Mouse (Mus musculus) heart, embryonic 16.5 days (tissue): ENCODE measurements around the gene Sh3bp4. TPM values are rescaled to one million over a fixed set of nuclear protein-coding genes. Genes with fewer than 3 reads are reported as not detected.
A peak's percentile ranks its signal among the peaks of the same experiment; 100 is the strongest.

ENCODE experiments used
- ATAC-seq: fragments of 200-750 bp; cut with Nextera tagmentation; replicated peaks from 2 replicates; pipeline ENCODE4 v1.8.0; 2017; ENCODE audit warnings: moderate number of reproducible peaks; ENCODE audit not compliant: insufficient read depth, low FRiP score; ENCODE audit errors: extremely low read depth
- H3K27ac ChIP-seq: fragments of 300-500 bp; sonication (generic); 2 replicates; pipeline ENCODE4 v1.5.1; 2014; ENCODE audit warnings: mild to moderate bottlenecking, low read length, control low read depth, moderate library complexity
- H3K27me3 ChIP-seq: fragments of 300-500 bp; sonication (generic); 2 replicates; pipeline ENCODE4 v1.6.1; 2014; ENCODE audit warnings: low read length, mixed read lengths; ENCODE audit not compliant: control insufficient read depth, insufficient read depth
- H3K36me3 ChIP-seq: fragments of 300-500 bp; sonication (generic); 2 replicates; pipeline ENCODE4 v1.6.1; 2014; ENCODE audit not compliant: control insufficient read depth, insufficient read depth
- H3K4me1 ChIP-seq: fragments of 300-500 bp; sonication (generic); 2 replicates; pipeline ENCODE4 v1.6.1; 2014; ENCODE audit warnings: low read length, mixed read lengths; ENCODE audit not compliant: control insufficient read depth, insufficient read depth
- H3K4me2 ChIP-seq: fragments of 300-500 bp; sonication (generic); 2 replicates; pipeline ENCODE4 v1.6.1; 2014; ENCODE audit warnings: low read depth, mild to moderate bottlenecking, control low read depth, low read length
- H3K4me3 ChIP-seq: fragments of 300-500 bp; sonication (generic); 2 replicates; pipeline ENCODE4 v1.5.1; 2014; ENCODE audit warnings: mild to moderate bottlenecking, control low read depth, low read length
- H3K9ac ChIP-seq: fragments of 300-500 bp; sonication (generic); 2 replicates; pipeline ENCODE4 v1.6.1; 2014; ENCODE audit warnings: low read length, control low read depth
- H3K9me3 ChIP-seq: fragments of 300-500 bp; sonication (generic); replicated peaks from 2 replicates; pipeline ENCODE4 v1.6.1; 2016; ENCODE audit warnings: low read length; ENCODE audit not compliant: control insufficient read depth
- WGBS: fragments of 180-500 bp; shearing (Covaris S2); extraction: QIAGEN DNeasy Blood & Tissue Kit; methylation state at CpG from one replicate; pipeline ENCODE4 v1.1.7; 2014; 5-methylcytosine and 5-hydroxymethylcytosine counted together
- polyA plus RNA-seq: library from polyadenylated mRNA; unstranded; fragments of >200 nt; fragmentation: Nextera tagmentation; extraction: Ambion mirVana; gene quantifications from 2 replicates; pipeline ENCODE4 v1.2.1, GENCODE M21; 2015

Gene Sh3bp4
- polyA plus RNA-seq, 1 experiment from 2014 or later = 19.2 TPM

DNA sequence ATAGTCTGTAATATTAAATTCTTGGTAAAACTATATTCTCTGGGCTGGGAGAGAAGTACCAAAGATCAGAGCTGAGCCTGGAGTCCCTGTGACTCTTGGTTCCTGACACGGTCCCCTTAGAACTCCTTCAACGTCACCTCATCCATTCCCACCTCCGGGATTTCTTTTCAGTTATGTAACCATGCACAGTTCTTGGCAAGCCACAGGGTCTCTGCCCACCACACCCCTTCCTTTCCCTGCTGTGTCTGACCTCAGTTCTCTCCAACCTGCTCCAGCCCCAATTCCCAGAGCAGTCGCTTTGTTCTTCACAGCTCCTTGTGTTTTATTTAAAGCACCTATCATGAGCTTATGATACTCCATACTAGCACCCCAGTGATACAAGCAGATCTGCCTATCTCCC lies 7.2 kb upstream of the Sh3bp4 start:
- no peaks in the 10 kb centered on the region for H3K36me3 ChIP-seq
- H3K27ac ChIP-seq = no peak overlapping the region
- no peak overlapping the region for H3K4me2 ChIP-seq
- no peak overlapping the region for H3K4me3 ChIP-seq
- H3K9ac ChIP-seq = no peak overlapping the region
- H3K9me3 ChIP-seq = peaks cover 10% of the 10 kb centered on the region
- no peaks in the 10 kb centered on the region for H3K27me3 ChIP-seq
- ATAC-seq = no peak
- H3K4me1 ChIP-seq = no peaks in the 10 kb centered on the region
- 55% methylated on average over 4 of the region's 4 CpGs for WGBS

- Histone ChIP-seq H3K27me3 (no peaks in the 10 kb centered on the region), H3K9me3 (peaks cover 9% of the 10 kb centered on the region; the same call in 1 of the 2 replicates), H3K4me2 (no peak overlapping the region), H3K9ac (no peak overlapping the region), H3K4me1 (peaks cover under 1% of the 10 kb centered on the region; the same call in 1 of the 2 replicates), H3K27ac (no peak overlapping the region), H3K36me3 (no peaks in the 10 kb centered on the region), H3K4me3 (no peak overlapping the region)
- 82% methylated on average over 3 of the region's 3 CpGs for WGBS
- ATAC-seq = no peak
These were observed 6.4 kb upstream of the Sh3bp4 start for GRCm38 (mm10) chr1:89063800-89064199.

GRCm38 (mm10) chr1:89068812-89069211 lies 1.4 kb upstream of the Sh3bp4 start:
- H3K27ac ChIP-seq = no peak overlapping the region; the same call in 1 of the 2 replicates
- no peak overlapping the region for H3K4me3 ChIP-seq
- H3K4me1 ChIP-seq = peaks cover 24% of the 10 kb centered on the region
- H3K4me2 ChIP-seq = no peak overlapping the region; the same call in 1 of the 2 replicates
- H3K9ac ChIP-seq = no peak overlapping the region
- no peak for ATAC-seq
- WGBS = 68% methylated on average over 5 of the region's 5 CpGs
- H3K9me3 ChIP-seq = no peaks in the 10 kb centered on the region
- no peaks in the 10 kb centered on the region for H3K36me3 ChIP-seq
- H3K27me3 ChIP-seq = no peaks in the 10 kb centered on the region

DNA sequence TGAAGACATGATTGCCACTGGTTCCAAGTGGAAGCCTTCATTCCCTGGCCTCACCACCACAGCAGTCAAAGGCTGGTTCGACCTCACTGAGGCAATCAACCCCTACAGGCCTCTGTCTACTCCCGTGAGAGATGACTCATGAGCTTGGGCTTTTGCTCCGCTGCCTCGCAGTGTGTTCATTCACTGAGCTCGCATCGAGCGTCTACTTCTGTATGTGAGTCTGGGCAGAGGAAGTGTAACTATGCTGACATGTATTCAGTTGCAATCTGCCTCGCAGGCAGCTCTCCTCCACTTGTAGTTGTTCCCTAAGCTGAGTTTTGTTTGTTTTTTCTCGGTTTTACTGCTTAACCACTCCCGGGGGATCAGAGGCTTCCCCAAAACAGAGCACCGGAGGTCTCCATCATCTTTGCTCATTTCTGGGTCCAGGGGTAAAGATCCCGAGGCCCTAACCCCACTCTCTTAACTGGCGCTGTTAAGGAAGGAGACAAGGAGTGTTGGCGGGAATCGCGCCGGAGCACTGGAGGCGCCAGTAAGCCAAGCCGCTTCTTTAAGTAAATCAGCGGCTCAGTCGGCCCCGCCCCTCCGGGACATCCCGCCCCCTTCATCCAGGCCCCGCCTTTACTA lies 624 bp upstream of the Sh3bp4 start:
- H3K4me3 ChIP-seq = peak overlapping the region; percentile 99
- H3K9ac ChIP-seq = peak overlapping the region; percentile 77
- under 1% methylated on average over 25 of the region's 25 CpGs for WGBS
- no peaks in the 10 kb centered on the region for H3K36me3 ChIP-seq
- H3K4me1 ChIP-seq = peaks cover 28% of the 10 kb centered on the region
- no peaks in the 10 kb centered on the region for H3K27me3 ChIP-seq
- H3K4me2 ChIP-seq = peak overlapping the region; percentile 94
- H3K27ac ChIP-seq = peak overlapping the region; percentile 94
- H3K9me3 ChIP-seq = no peaks in the 10 kb centered on the region
- ATAC-seq = peak; percentile 25

- Histone ChIP-seq H3K36me3 (no peaks in the 10 kb centered on the region), H3K27me3 (no peaks in the 10 kb centered on the region), H3K4me1 (peaks cover 35% of the 10 kb centered on the region), H3K4me2 (peak overlapping the region; percentile 94), H3K9ac (peak overlapping the region; percentile 98), H3K9me3 (no peaks in the 10 kb centered on the region), H3K4me3 (peak overlapping the region; percentile 99), H3K27ac (peak overlapping the region; percentile 91)
- WGBS = under 1% methylated on average over 28 of the region's 28 CpGs
- peak; percentile 1; the same call in 1 of the 2 replicates for ATAC-seq
These were observed 701 bp downstream of the Sh3bp4 start for GRCm38 (mm10) chr1:89070871-89071361.

DNA sequence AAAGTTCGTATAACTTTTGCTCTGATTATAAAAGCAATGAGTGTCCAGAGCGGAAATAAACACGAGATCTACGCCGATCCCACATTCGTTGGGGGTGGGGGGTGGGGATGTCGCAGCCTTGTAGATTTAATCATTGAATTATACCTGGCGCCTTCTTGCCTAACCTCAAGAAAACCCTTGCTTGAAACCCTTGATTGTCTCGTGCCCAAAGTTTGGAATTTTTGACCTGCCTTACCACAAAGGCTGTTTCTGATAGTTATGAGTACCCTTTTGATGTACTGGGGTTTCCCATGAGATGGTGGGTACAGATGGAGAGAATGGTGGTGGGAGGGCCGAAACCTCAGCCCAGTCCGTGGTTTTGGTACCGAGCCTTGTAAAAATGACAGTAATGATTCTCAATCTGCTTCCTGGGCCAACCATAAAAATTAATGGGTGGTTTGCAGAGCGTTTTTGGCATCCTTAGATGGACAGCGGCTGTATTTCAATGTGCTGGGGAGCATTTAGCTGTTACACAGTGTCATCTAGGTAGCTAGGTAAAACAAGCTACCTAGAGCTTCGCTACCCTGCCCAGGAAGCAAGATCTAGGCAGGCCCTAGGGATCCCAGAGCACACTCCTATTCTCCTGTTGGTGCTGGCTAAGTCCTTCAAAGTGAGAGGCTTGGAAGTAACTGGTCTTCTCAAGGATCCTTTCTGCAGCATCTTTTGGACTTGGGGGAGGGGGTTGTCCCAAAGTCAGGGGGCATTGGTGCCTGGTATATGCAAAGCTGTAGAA lies 1.3 kb downstream of the Sh3bp4 start:
- no peaks in the 10 kb centered on the region for H3K27me3 ChIP-seq
- H3K27ac ChIP-seq = peak overlapping the region; percentile 91
- no peaks in the 10 kb centered on the region for H3K9me3 ChIP-seq
- H3K4me2 ChIP-seq = peak overlapping the region; percentile 94
- H3K4me3 ChIP-seq = peak overlapping the region; percentile 99
- peak overlapping the region; percentile 98 for H3K9ac ChIP-seq
- 8% methylated on average over 15 of the region's 15 CpGs for WGBS
- H3K4me1 ChIP-seq = peaks cover 40% of the 10 kb centered on the region
- no peaks in the 10 kb centered on the region for H3K36me3 ChIP-seq
- ATAC-seq = no peak

DNA sequence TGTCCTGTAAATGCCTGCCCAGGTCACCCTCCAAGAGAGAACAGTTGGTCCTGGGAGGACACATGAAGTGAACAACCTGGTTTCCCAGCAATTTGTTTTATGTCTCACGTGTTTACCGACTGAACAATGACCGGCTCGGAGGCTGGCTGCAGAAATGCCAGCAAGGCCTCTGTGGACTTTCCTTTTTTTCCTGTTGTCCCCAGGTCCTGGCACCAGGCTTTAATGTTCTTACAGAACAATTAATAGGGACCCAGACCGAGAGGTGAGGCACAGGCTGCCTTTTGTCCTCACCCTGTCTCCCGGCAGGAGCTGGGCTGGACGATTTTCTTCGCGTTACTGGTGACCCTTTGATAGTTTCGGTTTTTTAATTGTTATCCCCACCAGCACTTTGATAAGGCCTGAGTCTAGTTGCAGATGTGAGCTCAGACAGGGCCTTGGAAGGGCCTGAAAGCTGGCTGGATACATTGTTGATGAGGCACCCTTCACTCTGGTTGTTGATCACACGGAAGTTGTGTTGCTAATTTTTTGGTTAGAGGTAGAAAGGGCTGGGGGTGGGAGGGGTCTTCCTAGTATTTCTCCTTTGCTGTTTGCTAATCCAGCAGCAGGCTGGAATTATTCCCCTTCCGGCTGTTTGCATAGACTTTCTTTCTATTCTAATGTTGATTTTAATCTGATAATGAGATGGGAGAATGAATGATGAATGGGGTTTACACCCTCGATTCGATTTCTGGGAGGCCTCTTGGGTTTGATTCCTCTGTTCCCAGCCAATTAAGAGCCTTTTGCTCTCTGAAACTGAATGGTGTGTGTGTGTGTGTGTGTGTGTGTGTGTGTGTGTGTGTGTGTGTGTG lies 2.2 kb downstream of the Sh3bp4 start:
- Histone ChIP-seq H3K9me3 (no peaks in the 10 kb centered on the region), H3K27ac (peak overlapping the region; percentile 91), H3K36me3 (no peaks in the 10 kb centered on the region), H3K4me3 (peak overlapping the region; percentile 99), H3K4me1 (peaks cover 48% of the 10 kb centered on the region), H3K9ac (peak overlapping the region; percentile 98), H3K27me3 (no peaks in the 10 kb centered on the region), H3K4me2 (peak overlapping the region; percentile 94)
- WGBS = 17% methylated on average over 14 of the region's 14 CpGs
- ATAC-seq = no peak

- Histone ChIP-seq H3K4me3 (no peak overlapping the region), H3K36me3 (no peaks in the 10 kb centered on the region), H3K27me3 (no peaks in the 10 kb centered on the region), H3K4me1 (peaks cover 57% of the 10 kb centered on the region), H3K9ac (no peak overlapping the region), H3K9me3 (no peaks in the 10 kb centered on the region), H3K4me2 (peak overlapping the region; percentile 94; the same call in 1 of the 2 replicates), H3K27ac (peak overlapping the region; percentile 1; the same call in 1 of the 2 replicates)
- ATAC-seq = no peak
- 65% methylated on average over 5 of the region's 5 CpGs for WGBS
These were observed 3.2 kb downstream of the Sh3bp4 start for GRCm38 (mm10) chr1:89073291-89073846.
